Mouse (Mus musculus): ENCODE data around the gene Acvr2b. TPM values are rescaled to one million over a fixed set of nuclear protein-coding genes. Genes with fewer than 3 reads are reported as not detected.

Gene Acvr2b
- polyA plus RNA-seq, 1 experiment from 2014 or later = 16.4 TPM

- Histone ChIP-seq H3K4me3 (ENCODE audit: low read depth, low read length) (no peak overlapping the region), H3K9ac (ENCODE audit: low read depth, low read length) (no peak overlapping the region), H3K27ac (ENCODE audit: low read depth, low read length) (no peak overlapping the region), H3K9me3 (ENCODE audit: control insufficient read depth, low read length) (no peaks in the 10 kb centered on the region), H3K27me3 (replicated peaks; ENCODE audit: control insufficient read depth, insufficient read depth, low read length) (no peaks in the 10 kb centered on the region), H3K4me2 (no peak overlapping the region), H3K4me1 (replicated peaks; ENCODE audit: control insufficient read depth, insufficient read depth, low read length) (no peaks in the 10 kb centered on the region), H3K36me3 (ENCODE audit: control insufficient read depth, insufficient read depth, low read length) (no peaks in the 10 kb centered on the region)
- ATAC-seq (replicated peaks; ENCODE audit: low FRiP score) (no peak), DNase-seq (ENCODE audit: low spot score) (no peak)
- WGBS = 78% methylated on average over 1 of the region's 1 CpGs
These were observed 7.1 kb upstream of the Acvr2b start for GRCm38 (mm10) chr9:119394808-119395207.

- no peak for DNase-seq (ENCODE audit: low spot score)
- Histone ChIP-seq H3K27me3 (replicated peaks; ENCODE audit: control insufficient read depth, insufficient read depth, low read length) (peaks cover 13% of the 10 kb centered on the region), H3K27ac (ENCODE audit: low read depth, low read length) (0 out of 2 replicates have a peak overlapping the region, but pooled peaks have one; percentile 38), H3K36me3 (ENCODE audit: control insufficient read depth, insufficient read depth, low read length) (no peaks in the 10 kb centered on the region), H3K9ac (ENCODE audit: low read depth, low read length) (peak overlapping the region; percentile 6; the same call in 1 of the 2 replicates), H3K4me1 (replicated peaks; ENCODE audit: control insufficient read depth, insufficient read depth, low read length) (peaks cover 9% of the 10 kb centered on the region; the same call in 1 of the 2 replicates), H3K9me3 (ENCODE audit: control insufficient read depth, low read length) (no peaks in the 10 kb centered on the region), H3K4me3 (ENCODE audit: low read depth, low read length) (peak overlapping the region; percentile 70), H3K4me2 (peak overlapping the region; percentile 97)
- peak; percentile 16 for ATAC-seq (replicated peaks; ENCODE audit: low FRiP score)
- WGBS = 5% methylated on average over 7 of the region's 7 CpGs
These were observed 567 bp upstream of the Acvr2b start for GRCm38 (mm10) chr9:119401351-119401750.

DNA sequence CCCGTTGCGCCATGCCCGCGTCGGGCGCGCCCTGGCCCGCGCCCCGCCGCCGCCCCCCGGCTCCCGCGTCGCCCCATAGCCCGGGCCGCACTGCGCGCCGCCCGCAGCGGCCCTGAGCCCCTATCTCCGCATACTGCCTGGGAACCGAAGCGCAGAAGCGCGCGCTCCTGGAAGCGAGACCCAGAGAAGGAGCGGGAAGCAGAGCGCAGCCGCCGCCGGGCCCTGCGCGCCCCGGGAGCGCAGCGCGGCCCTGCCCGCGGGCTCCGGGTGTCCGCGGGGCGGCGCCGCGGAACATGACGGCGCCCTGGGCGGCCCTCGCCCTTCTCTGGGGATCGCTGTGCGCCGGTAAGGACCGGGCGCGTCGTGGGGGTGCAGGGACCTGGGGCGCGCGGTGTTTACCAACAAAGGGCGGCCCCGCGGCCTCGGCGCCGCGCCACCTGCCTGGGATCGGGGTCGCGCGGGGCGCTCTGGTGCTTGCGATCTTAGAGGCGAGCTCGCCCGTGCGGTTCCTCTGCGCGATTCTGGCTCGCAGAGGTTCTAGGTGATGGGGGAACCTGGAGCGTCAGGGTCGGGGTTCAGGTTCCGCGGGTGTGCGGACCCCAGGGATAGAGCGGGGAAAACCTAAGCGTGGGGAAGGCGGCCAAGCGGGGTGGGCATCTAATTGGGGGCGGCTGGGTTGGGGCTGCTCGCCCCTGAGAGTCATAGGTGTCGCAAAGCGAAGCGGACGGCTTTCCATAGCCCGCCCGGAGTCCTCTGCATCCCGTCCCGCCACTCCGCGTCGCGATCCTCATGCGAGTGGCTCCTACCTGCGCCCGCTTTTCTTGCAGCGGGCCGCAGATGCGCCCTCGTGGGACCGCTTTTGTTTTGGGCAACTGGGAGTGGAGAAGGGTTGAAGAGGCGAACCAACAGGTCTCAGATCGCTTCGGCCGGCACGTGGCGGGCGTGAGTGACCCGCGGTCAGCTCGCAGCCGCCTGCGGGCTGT, 626 bp downstream of the Acvr2b start:
- Histone ChIP-seq H3K4me1 (replicated peaks; ENCODE audit: control insufficient read depth, insufficient read depth, low read length) (peaks cover 9% of the 10 kb centered on the region; the same call in 1 of the 2 replicates), H3K4me3 (ENCODE audit: low read depth, low read length) (peak overlapping the region; percentile 70), H3K9me3 (ENCODE audit: control insufficient read depth, low read length) (no peaks in the 10 kb centered on the region), H3K4me2 (peak overlapping the region; percentile 97), H3K27ac (ENCODE audit: low read depth, low read length) (peak overlapping the region; percentile 88), H3K27me3 (replicated peaks; ENCODE audit: control insufficient read depth, insufficient read depth, low read length) (peaks cover 13% of the 10 kb centered on the region), H3K9ac (ENCODE audit: low read depth, low read length) (peak overlapping the region; percentile 92), H3K36me3 (ENCODE audit: control insufficient read depth, insufficient read depth, low read length) (no peaks in the 10 kb centered on the region)
- ATAC-seq (replicated peaks; ENCODE audit: low FRiP score) = peak; percentile 55
- peak; percentile 68 for DNase-seq (ENCODE audit: low spot score)
- under 1% methylated on average over 124 of the region's 127 CpGs for WGBS

GRCm38 (mm10) chr9:119403236-119403641, 1.3 kb downstream of the Acvr2b start:
- Histone ChIP-seq H3K9me3 (ENCODE audit: control insufficient read depth, low read length) (no peaks in the 10 kb centered on the region), H3K4me3 (ENCODE audit: low read depth, low read length) (peak overlapping the region; percentile 70), H3K4me1 (replicated peaks; ENCODE audit: control insufficient read depth, insufficient read depth, low read length) (peaks cover 9% of the 10 kb centered on the region; the same call in 1 of the 2 replicates), H3K27me3 (replicated peaks; ENCODE audit: control insufficient read depth, insufficient read depth, low read length) (peaks cover 13% of the 10 kb centered on the region), H3K4me2 (peak overlapping the region; percentile 97), H3K9ac (ENCODE audit: low read depth, low read length) (peak overlapping the region; percentile 92), H3K36me3 (ENCODE audit: control insufficient read depth, insufficient read depth, low read length) (no peaks in the 10 kb centered on the region), H3K27ac (ENCODE audit: low read depth, low read length) (peak overlapping the region; percentile 88; the same call in 1 of the 2 replicates)
- ATAC-seq (replicated peaks; ENCODE audit: low FRiP score) (no peak), DNase-seq (ENCODE audit: low spot score) (peak; percentile 59)
- under 1% methylated on average over 26 of the region's 26 CpGs for WGBS

DNA sequence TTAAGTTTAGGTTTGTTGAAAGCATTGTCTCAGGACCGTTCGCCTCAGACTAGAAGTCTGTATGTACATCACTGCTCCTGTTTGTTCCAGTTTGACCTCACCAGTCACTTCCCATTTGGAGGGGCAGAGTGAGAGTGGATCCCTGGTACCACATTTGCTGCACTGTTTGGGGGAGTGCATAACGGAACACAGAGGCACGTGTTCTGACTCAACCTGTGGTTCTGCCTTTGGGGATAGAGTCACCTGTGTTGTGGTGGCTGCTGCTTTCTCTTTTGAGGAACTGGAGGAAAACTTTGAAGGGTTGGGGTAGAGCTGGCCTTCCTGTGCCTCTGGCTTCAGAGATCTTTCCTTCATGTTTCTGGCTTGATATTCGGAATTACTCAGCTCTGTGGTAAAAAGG, 2.2 kb downstream of the Acvr2b start:
- ATAC-seq (replicated peaks; ENCODE audit: low FRiP score) = no peak
- 57% methylated on average over 5 of the region's 5 CpGs for WGBS
- H3K27me3 ChIP-seq (replicated peaks; ENCODE audit: control insufficient read depth, insufficient read depth, low read length) = peaks cover 13% of the 10 kb centered on the region
- no peaks in the 10 kb centered on the region for H3K9me3 ChIP-seq (ENCODE audit: control insufficient read depth, low read length)
- peak overlapping the region; percentile 97 for H3K4me2 ChIP-seq
- H3K4me3 ChIP-seq (ENCODE audit: low read depth, low read length) = peak overlapping the region; percentile 70
- H3K27ac ChIP-seq (ENCODE audit: low read depth, low read length) = no peak overlapping the region
- H3K4me1 ChIP-seq (replicated peaks; ENCODE audit: control insufficient read depth, insufficient read depth, low read length) = peaks cover 9% of the 10 kb centered on the region; the same call in 1 of the 2 replicates
- DNase-seq (ENCODE audit: low spot score) = no peak
- no peak overlapping the region for H3K9ac ChIP-seq (ENCODE audit: low read depth, low read length)
- H3K36me3 ChIP-seq (ENCODE audit: control insufficient read depth, insufficient read depth, low read length) = no peaks in the 10 kb centered on the region

DNA sequence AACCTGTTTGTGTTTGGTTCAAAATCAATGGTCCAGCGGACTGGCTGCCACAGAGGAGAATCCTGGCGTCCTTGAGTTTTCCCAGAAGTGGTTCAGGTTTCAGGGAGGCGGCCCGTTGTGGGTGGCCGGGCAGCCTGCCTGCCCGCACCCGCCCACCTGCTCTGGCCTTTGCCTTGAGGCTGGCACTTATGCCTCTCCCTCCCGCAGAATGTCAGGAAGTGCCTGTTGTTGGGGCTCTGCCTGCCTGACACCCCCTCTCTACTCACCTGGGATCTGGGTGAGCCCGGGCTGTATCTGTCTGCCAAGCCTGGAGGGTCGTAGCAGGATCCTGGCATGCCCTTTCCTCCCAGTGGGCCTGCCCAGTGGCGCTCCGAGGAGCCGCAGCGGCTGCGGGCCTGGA, 6.0 kb downstream of the Acvr2b start:
- DNase-seq (ENCODE audit: low spot score) = no peak
- Histone ChIP-seq H3K36me3 (ENCODE audit: control insufficient read depth, insufficient read depth, low read length) (peaks cover 5% of the 10 kb centered on the region; the same call in 1 of the 2 replicates), H3K27me3 (replicated peaks; ENCODE audit: control insufficient read depth, insufficient read depth, low read length) (peaks cover 12% of the 10 kb centered on the region), H3K9me3 (ENCODE audit: control insufficient read depth, low read length) (peaks cover 4% of the 10 kb centered on the region), H3K27ac (ENCODE audit: low read depth, low read length) (no peak overlapping the region), H3K9ac (ENCODE audit: low read depth, low read length) (no peak overlapping the region), H3K4me1 (replicated peaks; ENCODE audit: control insufficient read depth, insufficient read depth, low read length) (peaks cover 5% of the 10 kb centered on the region; the same call in 1 of the 2 replicates), H3K4me3 (ENCODE audit: low read depth, low read length) (no peak overlapping the region), H3K4me2 (no peak overlapping the region)
- 79% methylated on average over 15 of the region's 15 CpGs for WGBS
- no peak for ATAC-seq (replicated peaks; ENCODE audit: low FRiP score)

- Histone ChIP-seq H3K4me3 (ENCODE audit: low read depth, low read length) (no peak overlapping the region), H3K9me3 (ENCODE audit: control insufficient read depth, low read length) (peaks cover 4% of the 10 kb centered on the region), H3K36me3 (ENCODE audit: control insufficient read depth, insufficient read depth, low read length) (peaks cover 7% of the 10 kb centered on the region), H3K4me1 (replicated peaks; ENCODE audit: control insufficient read depth, insufficient read depth, low read length) (peaks cover under 1% of the 10 kb centered on the region; the same call in 1 of the 2 replicates), H3K27ac (ENCODE audit: low read depth, low read length) (no peak overlapping the region), H3K4me2 (no peak overlapping the region), H3K27me3 (replicated peaks; ENCODE audit: control insufficient read depth, insufficient read depth, low read length) (no peaks in the 10 kb centered on the region), H3K9ac (ENCODE audit: low read depth, low read length) (no peak overlapping the region)
- DNase-seq (ENCODE audit: low spot score) (no peak), ATAC-seq (replicated peaks; ENCODE audit: low FRiP score) (no peak)
- whole genome bisulfite sequencing = 77% methylated on average over 11 of the region's 11 CpGs
These were observed 7.2 kb downstream of the Acvr2b start for GRCm38 (mm10) chr9:119408898-119409664.

DNA sequence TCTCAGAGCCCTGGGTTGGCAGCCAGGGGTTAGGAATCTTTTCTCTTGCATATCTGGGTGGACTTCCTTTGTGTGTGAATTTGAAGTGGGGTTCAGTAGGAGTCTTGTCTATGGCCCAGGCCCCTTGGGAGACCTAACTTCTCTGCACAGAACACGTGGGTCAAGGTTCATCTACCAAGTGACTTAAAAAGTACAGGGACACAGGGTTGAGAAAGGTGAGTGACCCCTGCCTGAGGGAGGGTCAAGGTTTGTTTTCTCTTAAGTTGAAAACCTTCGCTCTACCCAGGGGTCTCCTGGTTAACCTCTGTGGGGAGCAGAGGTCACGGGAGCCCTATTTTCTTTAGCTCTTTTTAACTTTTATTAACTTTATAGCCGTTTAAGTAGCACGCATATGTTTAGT, 7.9 kb downstream of the Acvr2b start:
- peaks cover 4% of the 10 kb centered on the region for H3K9me3 ChIP-seq (ENCODE audit: control insufficient read depth, low read length)
- H3K4me2 ChIP-seq = no peak overlapping the region
- no peak overlapping the region for H3K9ac ChIP-seq (ENCODE audit: low read depth, low read length)
- no peaks in the 10 kb centered on the region; the same call in 1 of the 2 replicates for H3K4me1 ChIP-seq (replicated peaks; ENCODE audit: control insufficient read depth, insufficient read depth, low read length)
- WGBS = 75% methylated on average over 5 of the region's 5 CpGs
- ATAC-seq (replicated peaks; ENCODE audit: low FRiP score) = no peak
- no peak overlapping the region for H3K27ac ChIP-seq (ENCODE audit: low read depth, low read length)
- H3K4me3 ChIP-seq (ENCODE audit: low read depth, low read length) = no peak overlapping the region
- H3K27me3 ChIP-seq (replicated peaks; ENCODE audit: control insufficient read depth, insufficient read depth, low read length) = no peaks in the 10 kb centered on the region
- DNase-seq (ENCODE audit: low spot score) = no peak
- peaks cover 7% of the 10 kb centered on the region for H3K36me3 ChIP-seq (ENCODE audit: control insufficient read depth, insufficient read depth, low read length)
